Mouse (Mus musculus) NIH3T3 (cell line): ENCODE measurements around the gene Ptbp1.
A peak's percentile ranks its signal among the peaks of the same experiment; 100 is the strongest.
"Not testable (repeated sequence)": the region's sequence is repeated elsewhere in the genome, so short reads cannot be mapped to it uniquely, and the experiment has no call there.

Experiments used
- DNase-seq: peaks from one replicate; pipeline ENCODE4 v3.0.0-alpha.2; 2012; ENCODE audit warnings: low read depth

Gene Ptbp1

GRCm38 (mm10) chr10:79884446-79884845 lies 30.2 kb downstream of the Ptbp1 start:
- peak; percentile 78 for DNase-seq

GRCm38 (mm10) chr10:79884938-79885337 lies 30.7 kb downstream of the Ptbp1 start:
- not testable (repeated sequence) for DNase-seq

DNA sequence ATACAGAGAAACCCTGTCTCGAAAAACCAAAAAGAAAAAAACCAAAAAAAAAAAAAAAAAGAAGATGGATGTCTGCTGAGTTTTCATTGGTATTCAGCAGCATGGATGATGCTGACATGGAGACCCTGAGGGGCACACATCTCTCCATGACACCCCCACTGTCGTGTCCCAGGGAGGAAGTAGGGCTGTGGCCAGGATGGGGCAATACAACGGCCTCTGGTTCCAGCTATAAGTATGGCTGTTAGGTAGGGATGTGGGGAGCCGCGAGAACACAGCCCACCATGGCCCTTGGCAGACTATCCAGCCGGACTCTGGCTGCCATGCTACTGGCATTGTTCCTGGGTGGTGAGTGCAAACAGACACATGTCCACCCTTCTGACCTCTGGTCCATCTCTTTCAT lies 31.8 kb downstream of the Ptbp1 start, which contains the start of gene Elane:
Gene Elane, plus strand, starts transcription at position 194 of the 400 bp plus-strand sequence.
- DNase-seq, result no peak

DNA sequence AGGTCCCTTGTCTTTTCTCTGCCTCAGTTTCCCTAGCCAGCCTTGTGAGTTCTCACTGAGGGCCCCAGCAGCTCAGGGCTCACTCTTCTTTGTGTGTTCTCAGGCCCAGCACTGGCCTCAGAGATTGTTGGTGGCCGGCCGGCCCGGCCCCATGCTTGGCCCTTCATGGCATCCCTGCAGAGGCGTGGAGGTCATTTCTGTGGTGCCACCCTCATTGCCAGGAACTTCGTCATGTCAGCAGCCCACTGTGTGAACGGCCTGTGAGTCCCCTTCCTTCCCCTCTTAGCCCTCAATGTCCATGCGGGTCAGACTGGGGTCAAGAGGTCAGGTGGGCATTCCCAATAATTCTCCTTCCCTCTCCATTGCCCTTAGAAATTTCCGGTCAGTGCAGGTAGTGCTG lies 32.4 kb downstream of the Ptbp1 start:
- no peak for DNase-seq

- no peak for DNase-seq
Observed at GRCm38 (mm10) chr10:79889386-79889785, 35.2 kb downstream of the Ptbp1 start.

- no peak for DNase-seq
Observed at GRCm38 (mm10) chr10:79890670-79891069, 36.4 kb downstream of the Ptbp1 start, which contains the start of gene Cfd. Cfd (plus strand) TSS chr10:79890853.

- DNase-seq, result peak; percentile 89
Observed at GRCm38 (mm10) chr10:79892451-79893118, 38.4 kb downstream of the Ptbp1 start.

DNA sequence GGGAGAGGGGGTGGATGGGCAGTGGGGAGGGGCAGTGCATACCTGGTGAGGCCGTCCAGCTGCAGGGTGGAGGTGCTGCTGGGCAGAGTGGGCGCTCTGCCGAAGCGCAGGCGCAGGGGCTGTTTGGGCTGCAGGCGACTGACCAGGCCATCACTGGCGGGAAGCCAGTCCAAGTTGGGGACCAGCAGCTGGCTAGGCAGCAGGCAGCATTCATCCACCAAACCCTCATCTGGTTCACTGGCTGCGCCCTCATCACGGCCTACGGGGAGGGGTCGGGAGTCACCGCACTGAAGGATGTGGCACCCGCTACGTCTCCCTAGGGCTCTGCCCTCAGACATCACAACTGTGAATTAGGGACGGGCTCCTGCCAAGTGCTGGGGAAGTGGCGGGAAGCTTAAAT lies 42.1 kb downstream of the Ptbp1 start:
- no peak for DNase-seq

DNA sequence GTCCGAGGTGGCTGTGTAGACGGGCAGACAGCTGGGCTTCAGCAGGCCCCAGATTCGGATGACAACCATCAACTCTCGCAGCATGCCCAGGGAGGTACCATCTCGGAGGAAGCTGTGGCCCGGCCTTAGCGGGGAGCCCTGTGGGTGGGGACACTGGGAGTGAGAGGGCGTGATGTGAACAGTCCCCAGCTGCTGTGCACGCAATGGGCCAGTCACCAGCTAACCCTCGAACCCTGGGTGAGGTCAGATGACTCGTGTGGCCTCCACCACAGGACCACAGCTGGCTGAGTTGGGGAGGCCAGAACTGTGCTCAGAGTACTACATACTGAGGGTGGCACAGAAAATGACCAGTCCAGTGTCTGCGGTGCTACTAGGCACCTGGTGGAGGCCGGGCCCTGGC lies 42.6 kb downstream of the Ptbp1 start:
- DNase-seq, result no peak

- DNase-seq, result no peak
Observed at GRCm38 (mm10) chr10:79897316-79898245, 43.4 kb downstream of the Ptbp1 start.

GRCm38 (mm10) chr10:79900951-79901410 lies 46.8 kb downstream of the Ptbp1 start:
- DNase-seq, result peak; percentile 48

DNA sequence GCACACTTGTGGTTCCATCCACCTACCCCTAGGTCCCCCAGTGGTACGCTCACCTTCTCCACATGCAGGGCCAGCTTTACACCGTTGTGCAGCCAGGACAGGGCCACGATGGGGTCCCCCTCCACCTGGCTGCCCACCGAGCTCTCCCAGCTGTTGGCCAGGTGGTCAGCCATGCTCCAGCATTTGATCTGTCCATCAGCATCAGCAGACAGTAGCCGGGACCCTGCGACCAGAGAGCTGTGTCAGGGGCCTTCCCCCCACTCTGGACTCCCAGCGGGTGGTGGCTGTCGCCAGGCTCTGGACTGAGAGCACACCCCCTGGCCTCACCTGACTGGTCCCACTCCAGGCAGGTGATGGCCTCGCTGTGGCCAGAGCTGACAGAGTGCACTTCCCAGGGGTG lies 52.5 kb downstream of the Ptbp1 start:
- DNase-seq, result no peak

GRCm38 (mm10) chr10:79907415-79907814 lies 53.2 kb downstream of the Ptbp1 start:
- DNase-seq, result no peak

GRCm38 (mm10) chr10:79908167-79909091 lies 54.2 kb downstream of the Ptbp1 start, which contains the start of gene Med16:
Med16 (minus strand) TSS chr10:79908923.
- peak; percentile 99 for DNase-seq

- DNase-seq, result no peak
Observed at GRCm38 (mm10) chr10:79909092-79909922, 55.1 kb downstream of the Ptbp1 start.

GRCm38 (mm10) chr10:79910556-79910955 lies 56.3 kb downstream of the Ptbp1 start, which contains the start of gene Gm26602:
Gm26602 (plus strand) TSS chr10:79910856.
- DNase-seq, result no peak

GRCm38 (mm10) chr10:79912412-79912811 lies 58.2 kb downstream of the Ptbp1 start:
- no peak for DNase-seq
